Comparison of ENCODE assay signal across 18 mouse cellular contexts in genomic region chr9:65273048-65273809, GRCm38 (mm10).
DNase-seq lines count a peak whose midpoint lies in the region.
"Had no signal": no experiment of that assay in that cellular context is flagged by ENCODE, and none has a peak within 500 bp of the region (broad histone marks: within the 10 kb centered on the region; RNA-seq: fewer than 3 reads in every experiment).

No protein-coding gene starts in this region.

- DNase-seq in cerebellum, adult 18-20 months = peak; percentile 23 to 26
- no peak for DNase-seq in cerebellum, adult 9-10 months
- peak; percentile 43 for DNase-seq in kidney, adult 18-20 months
- no peak for DNase-seq in kidney, postnatal 10 days
- DNase-seq in NIH3T3 (ENCODE audit: low read depth) = peak; percentile 37
- peak; percentile 71 to 73 for DNase-seq in kidney, postnatal 36 days
- no peak for DNase-seq in spleen, postnatal 10 days (ENCODE audit: low spot score in 2 of 2)
- DNase-seq: adrenal gland, postnatal 25 days; cerebellum, postnatal 36 days; gastrocnemius, postnatal 25 days; heart, adult 18-20 months; heart, postnatal 36 days; liver; lung, embryonic 14.5 days; lung, postnatal 14 days; midbrain, embryonic 14.5 days; right cerebral cortex, postnatal 14 days; thymus, postnatal 25 days had no signal

Comparison
In these comparisons a context has a peak if more than half of its experiments do, and no peak if none do; other contexts are left out.
1. DNase-seq: peak in cerebellum, adult 18-20 months (2 of 2), kidney, adult 18-20 months (single experiment), NIH3T3 (single experiment) and kidney, postnatal 36 days (2 of 2); none in cerebellum, adult 9-10 months (single experiment), kidney, postnatal 10 days (single experiment) and spleen, postnatal 10 days (0 of 2).